Mouse (Mus musculus) frontal cortex, postnatal 36 days (tissue): ENCODE data around the gene Phf21a.

ENCODE experiments used
- DNase-seq, 2 experiments: peaks; one replicate each; pipeline ENCODE4 v3.0.0; 2022; ENCODE audit warnings: low spot score in 2 of 2

Gene Phf21a

DNA sequence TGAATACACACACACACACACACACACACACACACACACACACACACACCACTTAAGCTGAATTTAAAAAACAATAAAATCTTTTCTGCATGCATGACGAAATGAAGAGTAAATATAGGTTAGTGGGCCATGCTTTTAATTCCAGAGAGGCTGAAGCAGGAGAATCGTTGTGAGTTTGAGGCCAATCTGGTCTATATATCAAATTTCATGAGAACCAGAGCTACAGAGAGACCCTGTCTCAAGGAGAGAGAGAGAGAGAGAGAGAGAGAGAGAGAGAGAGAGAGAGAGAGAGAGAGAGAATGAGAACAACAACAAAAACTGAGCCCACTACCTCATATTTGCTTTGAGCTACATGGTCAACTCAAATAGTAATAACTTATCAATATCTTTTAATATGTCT lies at the start of gene Phf21a:
TSS of gene Phf21a (plus strand) at position 301 of the 400 bp plus-strand sequence.
- no peak for DNase-seq

DNA sequence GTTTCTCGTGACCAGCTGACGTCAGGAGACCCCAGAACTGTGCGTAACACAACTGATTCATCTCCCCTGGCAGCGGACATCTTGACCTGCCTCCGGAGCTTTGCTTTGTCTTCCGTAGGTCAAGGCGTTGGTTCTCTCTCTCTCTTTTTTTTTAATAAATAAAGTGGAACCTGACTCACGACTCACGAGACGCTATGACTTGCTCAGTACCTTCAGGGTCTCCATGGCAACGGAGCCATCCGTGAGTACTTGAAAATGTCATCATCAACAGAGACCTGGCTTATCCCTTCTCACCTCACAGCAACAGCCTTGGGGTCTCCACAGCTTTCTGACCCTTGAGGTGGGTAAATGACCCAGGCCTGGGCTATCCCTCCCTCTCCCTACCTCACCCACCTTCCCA lies 49.6 kb upstream of the Phf21a start:
- no peak for DNase-seq

GRCm38 (mm10) chr2:92047601-92048000 lies 45.3 kb upstream of the Phf21a start:
- no peak for DNase-seq

DNA sequence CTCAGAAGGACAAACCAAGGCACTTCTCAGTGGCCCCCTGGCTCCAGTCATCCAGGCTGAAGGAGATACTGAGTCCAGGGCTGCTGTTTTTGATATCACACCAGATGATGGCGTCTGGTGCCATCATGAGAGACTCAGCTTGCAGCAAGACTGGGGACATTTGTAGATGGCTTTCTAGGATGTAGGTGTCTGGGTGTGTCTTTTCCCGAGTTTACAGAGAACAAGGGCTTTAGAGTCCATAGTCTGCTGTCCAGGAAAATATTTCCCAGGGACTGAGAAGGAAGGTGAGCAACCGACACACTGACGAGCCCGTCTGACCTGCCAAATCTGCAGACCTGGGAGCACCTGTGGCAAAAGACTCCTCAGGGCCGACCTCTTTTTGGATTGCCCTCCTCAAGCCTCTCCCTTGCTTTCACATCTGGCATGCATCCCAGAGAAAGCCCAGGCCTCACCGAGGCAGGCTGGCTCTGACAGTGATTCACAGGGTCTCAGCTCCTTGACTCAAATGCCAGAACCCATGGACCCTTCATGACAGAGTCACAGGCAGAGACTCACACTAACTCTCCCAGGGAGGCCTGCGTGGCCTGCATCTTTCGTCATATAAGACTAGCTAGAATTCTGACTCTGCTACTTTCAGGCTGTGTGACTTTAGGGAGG lies 44.8 kb upstream of the Phf21a start:
- no peak for DNase-seq

DNA sequence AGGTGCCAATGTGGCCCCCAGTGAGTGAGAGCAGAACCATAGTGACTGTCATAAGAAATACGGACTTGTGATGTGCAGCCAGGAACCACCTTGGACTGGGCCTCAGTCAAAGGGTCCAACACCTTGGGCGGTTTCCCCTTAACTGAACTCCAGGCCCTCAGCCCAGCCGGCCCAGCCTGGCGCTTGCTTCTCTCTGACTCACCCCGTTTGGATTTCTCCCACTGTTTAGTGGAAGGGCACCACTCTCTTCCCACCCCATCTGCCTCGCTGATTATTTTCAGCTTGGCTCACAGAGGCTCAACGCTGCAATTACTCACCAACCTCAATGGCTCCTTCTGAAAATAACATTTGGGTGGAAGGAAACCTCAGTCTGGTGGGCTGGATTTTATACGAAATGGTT lies 40.7 kb upstream of the Phf21a start:
- peak; percentile 55 to 69 for DNase-seq

- DNase-seq: peak in 1 of 2 experiments; percentile 47
Observed at GRCm38 (mm10) chr2:92052754-92053153, 40.2 kb upstream of the Phf21a start.

- DNase-seq: peak; percentile 87 to 88
Observed at GRCm38 (mm10) chr2:92055101-92055813, 37.7 kb upstream of the Phf21a start.

- peak in 1 of 2 experiments; percentile 77 for DNase-seq
Observed at GRCm38 (mm10) chr2:92055831-92056236, 37.1 kb upstream of the Phf21a start.

- DNase-seq: no peak
Observed at GRCm38 (mm10) chr2:92056760-92057159, 36.2 kb upstream of the Phf21a start.

- DNase-seq: peak; percentile 96 to 97
Observed at GRCm38 (mm10) chr2:92058469-92058868, 34.4 kb upstream of the Phf21a start.

GRCm38 (mm10) chr2:92058936-92059335 lies 34.0 kb upstream of the Phf21a start:
- no peak for DNase-seq

GRCm38 (mm10) chr2:92059481-92060220 lies 33.3 kb upstream of the Phf21a start:
- peak; percentile 77 to 78 for DNase-seq

GRCm38 (mm10) chr2:92060291-92060690 lies 32.6 kb upstream of the Phf21a start:
- DNase-seq: no peak

GRCm38 (mm10) chr2:92061337-92061736 lies 31.6 kb upstream of the Phf21a start:
- DNase-seq: no peak

DNA sequence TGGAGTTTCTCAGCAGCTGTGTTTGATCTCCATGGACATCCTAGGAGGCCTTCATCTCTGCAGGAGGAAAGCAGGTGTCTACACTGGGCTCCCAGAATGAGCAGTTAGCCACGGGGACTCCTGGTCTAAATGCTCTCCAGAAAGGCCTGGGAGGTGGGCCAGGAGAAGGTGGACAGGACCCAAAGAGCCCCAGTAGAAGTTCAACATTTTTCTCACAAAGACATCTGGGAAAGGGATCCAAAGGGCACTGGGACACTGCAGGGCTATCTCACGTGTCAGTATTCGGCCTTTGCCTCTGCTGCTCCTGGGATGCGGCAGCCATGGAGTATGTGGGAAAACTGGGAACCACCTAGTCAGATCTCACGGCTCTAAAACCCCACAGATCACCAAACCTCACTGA lies 29.8 kb upstream of the Phf21a start:
- DNase-seq: no peak

GRCm38 (mm10) chr2:92065269-92065888 lies 27.5 kb upstream of the Phf21a start:
- DNase-seq: no peak

DNA sequence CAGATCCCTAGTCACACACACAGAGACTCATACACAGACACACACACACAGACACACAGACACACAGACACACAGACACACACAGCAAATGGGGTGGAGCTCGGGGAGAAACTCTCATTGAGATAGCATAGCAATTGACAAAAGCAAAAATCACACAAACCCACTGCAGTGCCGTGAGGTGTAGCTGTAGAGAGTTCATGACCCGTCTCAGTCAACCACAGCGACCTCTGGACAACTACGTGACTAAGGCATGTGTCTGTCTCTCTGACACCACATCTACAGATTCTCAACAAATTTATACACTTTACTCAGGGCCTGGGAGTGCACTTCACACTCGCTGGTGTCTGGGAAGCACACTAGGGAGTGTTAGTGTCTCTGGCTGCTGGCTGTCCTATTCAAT lies 27.0 kb upstream of the Phf21a start:
- no peak for DNase-seq

DNA sequence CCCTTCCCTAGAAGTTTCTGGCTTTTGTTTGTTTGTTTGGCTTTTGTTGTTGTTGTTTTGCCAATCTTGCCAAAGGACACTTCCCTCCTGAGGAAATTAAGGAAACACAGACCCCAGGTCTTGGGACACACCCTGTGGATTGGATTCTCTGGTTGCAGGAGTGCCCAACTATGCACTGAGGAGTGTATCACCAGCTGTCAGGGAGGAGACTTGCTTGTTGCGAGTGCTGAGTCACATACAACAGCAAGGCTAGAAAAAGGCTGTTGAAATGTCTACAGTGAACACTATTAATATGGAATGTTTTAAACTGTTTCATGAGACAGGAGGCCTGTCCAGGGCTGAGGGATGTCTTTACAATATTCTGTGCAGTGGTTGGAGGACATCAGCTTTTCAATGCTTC lies 26.0 kb upstream of the Phf21a start:
- DNase-seq: peak in 1 of 2 experiments; percentile 34

- peak in 1 of 2 experiments; percentile 19 for DNase-seq
Observed at GRCm38 (mm10) chr2:92067600-92067999, 25.3 kb upstream of the Phf21a start.

GRCm38 (mm10) chr2:92069630-92070029 lies 23.3 kb upstream of the Phf21a start:
- DNase-seq: no peak

DNA sequence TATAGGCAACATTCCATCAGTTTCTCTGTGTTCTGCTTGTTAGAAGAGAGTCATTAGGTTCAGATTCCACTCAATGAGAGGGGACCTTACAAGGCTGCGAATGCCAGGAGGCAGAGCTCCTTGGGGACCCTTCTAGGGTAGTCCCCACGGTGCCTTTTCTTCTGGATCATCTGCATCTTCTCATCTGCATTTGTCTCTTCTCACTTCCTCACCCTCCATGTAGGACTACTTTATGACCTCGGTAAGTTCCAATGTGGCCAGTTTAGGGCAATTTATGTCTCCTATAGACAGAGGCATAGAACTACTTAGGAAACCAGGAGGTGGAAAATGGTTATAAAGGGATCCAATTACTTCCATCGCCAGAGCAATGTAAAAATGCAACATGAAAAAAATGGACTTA lies 21.8 kb upstream of the Phf21a start:
- no peak for DNase-seq

DNA sequence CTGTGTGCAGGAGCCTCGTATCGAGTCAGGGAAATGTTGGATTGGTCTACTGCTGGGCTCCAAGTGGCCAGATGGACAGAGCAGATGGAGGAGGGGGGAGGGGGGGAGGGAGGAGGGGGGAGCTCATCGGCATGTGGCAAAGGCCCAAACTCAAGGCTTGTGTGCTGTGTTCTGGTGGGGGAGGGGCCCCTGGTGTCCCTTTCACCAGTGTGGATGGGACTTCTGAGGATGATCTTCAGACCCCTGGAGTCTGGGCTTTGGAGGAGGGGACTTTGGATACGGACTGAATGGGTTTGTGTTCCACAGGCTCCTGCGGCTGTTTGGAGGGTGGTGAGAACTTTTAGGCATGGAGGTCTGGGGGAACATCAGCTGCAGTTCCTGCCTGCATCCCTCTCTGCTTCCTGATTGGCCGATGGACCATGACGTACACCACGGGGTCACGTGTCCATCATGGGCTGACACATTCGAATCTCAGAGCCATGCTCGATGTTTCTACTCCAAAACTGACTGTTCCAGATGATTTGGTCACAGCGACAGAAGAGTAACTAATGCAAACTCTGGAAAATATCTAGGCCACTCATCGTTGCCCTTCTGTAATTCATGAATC lies 16.7 kb upstream of the Phf21a start:
- DNase-seq: no peak
